Mouse (Mus musculus) cortical plate, adult 2 months (tissue): ENCODE measurements around the gene Slc35a3.

Experiments
- CTCF ChIP-seq: fragments of 200-500 bp; IDR thresholded peaks from 2 replicates; pipeline ENCODE4 v1.5.1; 2011; ENCODE audit warnings: mild to moderate bottlenecking, control low read depth, low read length; ENCODE audit not compliant: insufficient read depth; ENCODE audit errors: extremely low read depth
- POLR2A ChIP-seq: fragments of 200-500 bp; IDR thresholded peaks from 2 replicates; pipeline ENCODE4 v1.6.1; 2011; ENCODE audit warnings: mild to moderate bottlenecking, low read length, control low read depth; ENCODE audit not compliant: insufficient read depth; ENCODE audit errors: extremely low read depth

- TF ChIP-seq CTCF (no peak), POLR2A (no peak)
Observed at GRCm38 (mm10) chr3:116694312-116694711, 18.3 kb downstream of the Slc35a3 start.
